Mouse (Mus musculus): Measurements from ENCODE around the gene Cux2. TPM values are rescaled to one million over a fixed set of nuclear protein-coding genes. Genes with fewer than 3 reads are reported as not detected.

Gene Cux2
- polyA plus RNA-seq, 1 experiment from 2014 or later = 0.47 TPM

DNA sequence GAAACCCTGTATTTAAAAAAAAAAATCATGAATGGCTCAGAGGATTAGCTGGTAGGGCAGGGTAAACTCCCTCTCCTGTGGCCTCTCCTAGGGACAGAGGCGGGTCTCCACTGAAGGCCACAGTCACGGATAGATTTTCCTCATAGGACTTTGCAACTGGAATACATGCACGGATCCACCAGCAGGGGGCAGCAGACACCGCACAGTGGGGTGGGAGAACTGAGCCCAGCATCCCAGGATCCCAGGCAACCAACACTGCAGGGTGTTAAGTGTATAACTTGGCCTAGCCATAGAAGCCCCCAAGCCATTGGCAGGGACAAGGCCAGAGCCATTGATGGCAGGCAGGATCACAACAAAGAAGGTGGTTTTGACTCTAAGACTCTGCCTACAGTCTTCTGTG, 177.7 kb downstream of the Cux2 start:
- DNase-seq (ENCODE audit: low spot score) (peak; percentile 84), ATAC-seq (peak; percentile 56)
- no peak overlapping the region for H3K27ac ChIP-seq (ENCODE audit: low read length)
- no peak overlapping the region for H3K4me2 ChIP-seq (replicated peaks; ENCODE audit: low read depth, low read length)
- 15% methylated on average over 4 of the region's 4 CpGs for WGBS
- no peak overlapping the region for H3K4me3 ChIP-seq (ENCODE audit: low read depth, low read length)
- H3K27me3 ChIP-seq (replicated peaks; ENCODE audit: insufficient read depth, low read length) = no peaks in the 10 kb centered on the region
- no peak overlapping the region for H3K9ac ChIP-seq (replicated peaks; ENCODE audit: low read depth)
- no peak for TF ChIP-seq EP300 (IDR thresholded peaks at IDR 0.05)
- peak; percentile 98 for TF ChIP-seq CTCF (IDR thresholded peaks at IDR 0.05)
- no peaks in the 10 kb centered on the region for H3K4me1 ChIP-seq (ENCODE audit: insufficient read depth, low read depth, low read length)
- H3K36me3 ChIP-seq (ENCODE audit: insufficient read depth, low read length) = no peaks in the 10 kb centered on the region
- no peaks in the 10 kb centered on the region for H3K9me3 ChIP-seq (ENCODE audit: low read length)

GRCm38 (mm10) chr5:121871515-121872030, 178.3 kb downstream of the Cux2 start:
- H3K4me2 ChIP-seq (replicated peaks; ENCODE audit: low read depth, low read length) = no peak overlapping the region
- no peak overlapping the region for H3K4me3 ChIP-seq (ENCODE audit: low read depth, low read length)
- no peak overlapping the region; the same call in 1 of the 2 replicates for H3K27ac ChIP-seq (ENCODE audit: low read length)
- H3K9me3 ChIP-seq (ENCODE audit: low read length) = no peaks in the 10 kb centered on the region
- H3K27me3 ChIP-seq (replicated peaks; ENCODE audit: insufficient read depth, low read length) = no peaks in the 10 kb centered on the region
- peak; percentile 63 for ATAC-seq
- H3K36me3 ChIP-seq (ENCODE audit: insufficient read depth, low read length) = no peaks in the 10 kb centered on the region
- no peak overlapping the region for H3K9ac ChIP-seq (replicated peaks; ENCODE audit: low read depth)
- peak; percentile 50 for DNase-seq (ENCODE audit: low spot score)
- TF ChIP-seq EP300 (IDR thresholded peaks at IDR 0.05) (no peak), CTCF (IDR thresholded peaks at IDR 0.05) (no peak)
- 72% methylated on average over 13 of the region's 13 CpGs for WGBS
- no peaks in the 10 kb centered on the region for H3K4me1 ChIP-seq (ENCODE audit: insufficient read depth, low read depth, low read length)

DNA sequence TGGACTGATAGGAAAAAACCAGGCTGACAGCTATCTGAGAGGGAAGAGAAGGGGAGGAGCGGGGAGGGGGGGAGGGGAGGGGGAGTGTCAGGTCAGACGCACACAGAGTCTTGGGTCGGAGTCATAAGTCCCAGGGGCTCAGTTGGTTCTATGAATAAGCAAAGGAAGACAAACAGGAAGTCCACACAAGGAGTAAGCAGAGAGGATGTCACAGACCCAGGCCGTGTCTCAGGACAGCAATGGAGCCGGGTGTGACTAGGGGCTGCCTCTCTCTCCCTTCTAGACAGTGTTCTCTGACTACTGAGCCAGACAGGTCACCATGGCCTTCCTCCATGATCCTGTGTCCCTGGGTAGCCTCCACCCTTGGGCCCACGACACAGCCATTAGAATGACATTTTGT, 179.1 kb downstream of the Cux2 start:
- peak overlapping the region; percentile 64; the same call in 1 of the 2 replicates for H3K27ac ChIP-seq (ENCODE audit: low read length)
- no peak overlapping the region for H3K9ac ChIP-seq (replicated peaks; ENCODE audit: low read depth)
- no peaks in the 10 kb centered on the region for H3K36me3 ChIP-seq (ENCODE audit: insufficient read depth, low read length)
- ATAC-seq (peak; percentile 66), DNase-seq (ENCODE audit: low spot score) (peak; percentile 49)
- H3K4me2 ChIP-seq (replicated peaks; ENCODE audit: low read depth, low read length) = no peak overlapping the region
- H3K4me1 ChIP-seq (ENCODE audit: insufficient read depth, low read depth, low read length) = no peaks in the 10 kb centered on the region
- no peaks in the 10 kb centered on the region for H3K27me3 ChIP-seq (replicated peaks; ENCODE audit: insufficient read depth, low read length)
- 59% methylated on average over 6 of the region's 6 CpGs for WGBS
- no peak for TF ChIP-seq CTCF (IDR thresholded peaks at IDR 0.05)
- TF ChIP-seq EP300 (IDR thresholded peaks at IDR 0.05) = no peak
- no peak overlapping the region for H3K4me3 ChIP-seq (ENCODE audit: low read depth, low read length)
- no peaks in the 10 kb centered on the region for H3K9me3 ChIP-seq (ENCODE audit: low read length)

GRCm38 (mm10) chr5:121867963-121868362, 181.9 kb downstream of the Cux2 start:
- no peaks in the 10 kb centered on the region for H3K27me3 ChIP-seq (replicated peaks; ENCODE audit: insufficient read depth, low read length)
- H3K9me3 ChIP-seq (ENCODE audit: low read length) = no peaks in the 10 kb centered on the region
- no peaks in the 10 kb centered on the region for H3K36me3 ChIP-seq (ENCODE audit: insufficient read depth, low read length)
- H3K4me1 ChIP-seq (ENCODE audit: insufficient read depth, low read depth, low read length) = no peaks in the 10 kb centered on the region
- TF ChIP-seq EP300 (IDR thresholded peaks at IDR 0.05) = no peak
- no peak for TF ChIP-seq CTCF (IDR thresholded peaks at IDR 0.05)
- no peak overlapping the region for H3K9ac ChIP-seq (replicated peaks; ENCODE audit: low read depth)
- no peak overlapping the region for H3K27ac ChIP-seq (ENCODE audit: low read length)
- no peak overlapping the region for H3K4me2 ChIP-seq (replicated peaks; ENCODE audit: low read depth, low read length)
- WGBS = 51% methylated on average over 5 of the region's 5 CpGs
- no peak overlapping the region for H3K4me3 ChIP-seq (ENCODE audit: low read depth, low read length)
- DNase-seq (ENCODE audit: low spot score) = peak; percentile 62
- ATAC-seq = no peak; the same call in 1 of the 2 replicates

DNA sequence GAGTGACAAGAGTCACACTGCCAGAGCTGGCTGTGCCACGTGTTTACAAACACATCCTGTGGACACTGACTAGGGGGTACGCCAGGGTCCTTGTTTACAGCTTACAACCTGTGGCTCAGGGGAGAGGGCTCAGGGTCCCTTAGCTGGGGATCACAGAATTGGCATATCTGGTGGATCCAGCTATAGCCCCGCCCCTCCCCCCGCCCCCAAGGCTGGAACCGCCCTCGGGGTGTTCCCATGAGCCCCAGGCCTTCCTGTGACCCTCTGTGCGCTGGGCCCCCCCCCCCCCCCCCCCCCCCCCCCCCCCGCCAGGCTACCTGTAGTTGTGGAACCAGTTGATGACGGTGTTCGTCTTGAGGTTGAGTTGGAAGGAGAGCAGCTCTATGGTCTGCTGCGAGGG, 185.6 kb downstream of the Cux2 start:
- Histone ChIP-seq H3K27me3 (replicated peaks; ENCODE audit: insufficient read depth, low read length) (no peaks in the 10 kb centered on the region), H3K9me3 (ENCODE audit: low read length) (no peaks in the 10 kb centered on the region), H3K4me3 (ENCODE audit: low read depth, low read length) (no peak overlapping the region), H3K9ac (replicated peaks; ENCODE audit: low read depth) (no peak overlapping the region), H3K27ac (ENCODE audit: low read length) (no peak overlapping the region), H3K36me3 (ENCODE audit: insufficient read depth, low read length) (no peaks in the 10 kb centered on the region), H3K4me2 (replicated peaks; ENCODE audit: low read depth, low read length) (peak overlapping the region; percentile 39; the same call in 1 of the 2 replicates), H3K4me1 (ENCODE audit: insufficient read depth, low read depth, low read length) (no peaks in the 10 kb centered on the region)
- WGBS = 8% methylated on average over 7 of the region's 11 CpGs
- ATAC-seq = peak; percentile 28
- TF ChIP-seq EP300 (IDR thresholded peaks at IDR 0.05) (no peak), CTCF (IDR thresholded peaks at IDR 0.05) (no peak)
- no peak for DNase-seq (ENCODE audit: low spot score)

DNA sequence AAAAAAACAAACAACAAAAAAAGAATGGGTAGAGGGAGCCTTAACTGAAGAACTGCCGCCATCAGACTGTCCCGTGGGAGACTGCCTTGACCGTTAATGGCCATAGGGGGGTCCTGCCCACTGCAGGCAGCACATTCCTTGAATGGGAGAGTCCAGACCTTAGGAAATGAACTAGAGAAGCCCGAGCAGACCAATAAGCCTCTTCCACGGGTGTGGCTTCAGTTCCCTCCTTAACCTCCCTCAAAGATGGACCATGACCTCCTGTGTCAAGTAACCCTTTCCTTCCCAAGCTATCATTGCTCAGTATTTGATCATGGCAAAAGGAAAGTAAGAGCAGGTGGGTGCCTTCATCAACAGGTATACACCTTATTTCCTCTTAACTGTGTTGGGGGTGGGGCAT, 187.9 kb downstream of the Cux2 start:
- Histone ChIP-seq H3K9me3 (ENCODE audit: low read length) (no peaks in the 10 kb centered on the region), H3K4me3 (ENCODE audit: low read depth, low read length) (no peak overlapping the region), H3K27ac (ENCODE audit: low read length) (no peak overlapping the region), H3K4me1 (ENCODE audit: insufficient read depth, low read depth, low read length) (no peaks in the 10 kb centered on the region), H3K4me2 (replicated peaks; ENCODE audit: low read depth, low read length) (no peak overlapping the region), H3K9ac (replicated peaks; ENCODE audit: low read depth) (no peak overlapping the region), H3K27me3 (replicated peaks; ENCODE audit: insufficient read depth, low read length) (no peaks in the 10 kb centered on the region), H3K36me3 (ENCODE audit: insufficient read depth, low read length) (no peaks in the 10 kb centered on the region)
- 40% methylated on average over 5 of the region's 5 CpGs for WGBS
- DNase-seq (ENCODE audit: low spot score) = no peak
- TF ChIP-seq EP300 (IDR thresholded peaks at IDR 0.05) (no peak), CTCF (IDR thresholded peaks at IDR 0.05) (no peak)
- no peak for ATAC-seq

DNA sequence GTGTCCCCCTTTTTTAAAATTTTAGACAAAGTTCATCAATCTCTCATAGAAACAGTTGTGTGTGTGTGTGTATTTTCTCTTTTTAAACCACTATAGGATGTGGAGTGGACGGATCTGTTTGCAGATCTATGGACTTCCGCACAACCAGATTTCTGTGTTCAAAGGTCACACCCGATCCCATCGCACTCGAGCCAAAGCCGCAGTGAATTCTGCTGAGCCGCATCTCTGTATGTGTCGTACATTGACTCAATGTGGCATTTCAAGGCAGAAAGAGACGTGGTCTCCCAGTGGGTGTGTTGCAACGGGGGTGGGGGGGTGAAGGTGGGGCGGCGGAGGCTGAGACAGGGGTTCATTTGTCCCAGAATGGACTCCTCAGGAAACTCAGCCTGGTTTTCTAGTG, 191.5 kb downstream of the Cux2 start:
- Histone ChIP-seq H3K4me2 (replicated peaks; ENCODE audit: low read depth, low read length) (no peak overlapping the region), H3K9me3 (ENCODE audit: low read length) (no peaks in the 10 kb centered on the region), H3K4me3 (ENCODE audit: low read depth, low read length) (no peak overlapping the region), H3K9ac (replicated peaks; ENCODE audit: low read depth) (no peak overlapping the region), H3K27ac (ENCODE audit: low read length) (no peak overlapping the region), H3K36me3 (ENCODE audit: insufficient read depth, low read length) (0 out of 2 replicates have a peak, but pooled peaks cover 2% of the 10 kb centered on the region), H3K27me3 (replicated peaks; ENCODE audit: insufficient read depth, low read length) (no peaks in the 10 kb centered on the region), H3K4me1 (ENCODE audit: insufficient read depth, low read depth, low read length) (peaks cover 2% of the 10 kb centered on the region; the same call in 1 of the 2 replicates)
- TF ChIP-seq CTCF (IDR thresholded peaks at IDR 0.05) (no peak), EP300 (IDR thresholded peaks at IDR 0.05) (no peak)
- WGBS = 83% methylated on average over 12 of the region's 12 CpGs
- DNase-seq (ENCODE audit: low spot score) (no peak), ATAC-seq (no peak)
